Mouse (Mus musculus) MEL (cell line): ENCODE results near the gene Gm960. TPM values are rescaled to one million over a fixed set of nuclear protein-coding genes. Genes with fewer than 3 reads are reported as not detected.

Experiments
- DNase-seq: peaks from one replicate; pipeline ENCODE4 v3.0.0; 2011; ENCODE audit warnings: low read depth, low spot score
- H3K27ac ChIP-seq: 2 replicates; pipeline ENCODE4 v1.5.1; 2012; ENCODE audit warnings: low read depth, mild to moderate bottlenecking, control low read depth, low read length, moderate library complexity; ENCODE audit not compliant: control insufficient read depth
- H3K27me3 ChIP-seq, 2 experiments: fragments of 150-350 bp in 1 of 2; sonication (generic) in 1 of 2; 2 replicates each; pipeline ENCODE4 v1.6.1; 2012; ENCODE audit warnings: low read length in 2 of 2, mild to moderate bottlenecking in 2 of 2, improper control_type of control experiment in 1 of 2, moderate library complexity in 1 of 2; ENCODE audit not compliant: insufficient read depth in 2 of 2, control insufficient read depth in 1 of 2
- H3K36me3 ChIP-seq, 2 experiments: 2 replicates each; pipeline ENCODE4 v1.6.1; 2012 to 2014; ENCODE audit warnings: low read length in 2 of 2, improper control_type of control experiment in 1 of 2, inconsistent platforms in 1 of 2, mild to moderate bottlenecking in 1 of 2; ENCODE audit not compliant: insufficient read depth in 2 of 2, control insufficient read depth in 1 of 2
- H3K4me1 ChIP-seq, 2 experiments: fragments of 150-350 bp in 1 of 2; sonication (generic) in 1 of 2; 2 replicates each; pipeline ENCODE4 v1.6.1; 2012; ENCODE audit warnings: low read length in 2 of 2, improper control_type of control experiment in 1 of 2, mild to moderate bottlenecking in 1 of 2; ENCODE audit not compliant: insufficient read depth in 2 of 2, control insufficient read depth in 1 of 2
- H3K4me3 ChIP-seq, 2 experiments: fragments of 150-350 bp in 1 of 2; sonication (generic) in 1 of 2; 2 replicates each; pipeline ENCODE4 v1.5.1; 2012; ENCODE audit warnings: low read depth in 2 of 2, low read length in 2 of 2, mild to moderate bottlenecking in 2 of 2, moderate library complexity in 2 of 2, control low read depth in 1 of 2, improper control_type of control experiment in 1 of 2; ENCODE audit not compliant: control insufficient read depth in 1 of 2, insufficient read depth in 1 of 2
- H3K79me2 ChIP-seq: 2 replicates; pipeline ENCODE4 v1.6.1; 2012; ENCODE audit warnings: mild to moderate bottlenecking, low read length, moderate library complexity; ENCODE audit not compliant: control insufficient read depth, poor library complexity, insufficient read depth
- H3K9ac ChIP-seq: 2 replicates; pipeline ENCODE4 v1.6.1; 2012; ENCODE audit warnings: low read depth, mild to moderate bottlenecking, control low read depth, low read length, moderate library complexity; ENCODE audit not compliant: control insufficient read depth, poor library complexity, severe bottlenecking
- H3K9me3 ChIP-seq: fragments of 150-350 bp; sonication (generic); replicated peaks from 2 replicates; pipeline ENCODE4 v1.6.1; 2012; ENCODE audit warnings: mild to moderate bottlenecking, low read length, improper control_type of control experiment, moderate library complexity; ENCODE audit not compliant: insufficient read depth
- BHLHE40 ChIP-seq: IDR thresholded peaks from 2 replicates; pipeline ENCODE4 v1.6.1; 2012; ENCODE audit warnings: low read depth, mild to moderate bottlenecking, inconsistent platforms, low read length, improper control_type of control experiment, borderline replicate concordance
- CHD1 ChIP-seq: IDR thresholded peaks from 2 replicates; pipeline ENCODE4 v1.6.1; 2012; ENCODE audit warnings: low read depth, mild to moderate bottlenecking, inconsistent platforms, low read length, improper control_type of control experiment
- E2F4 ChIP-seq: IDR thresholded peaks from 2 replicates; pipeline ENCODE4 v1.6.1; 2011; ENCODE audit warnings: low read depth, low read length, improper control_type of control experiment, borderline replicate concordance
- EP300 ChIP-seq, 2 experiments: IDR thresholded peaks; 2 replicates each; pipeline ENCODE4 v1.6.1; 2011; ENCODE audit warnings: improper control_type of control experiment in 2 of 2, low read length in 2 of 2, low read depth in 1 of 2, mild to moderate bottlenecking in 1 of 2
- GABPA ChIP-seq: IDR thresholded peaks from 2 replicates; pipeline ENCODE4 v1.6.1; 2012; ENCODE audit warnings: low read depth, mild to moderate bottlenecking, inconsistent platforms, low read length, improper control_type of control experiment, moderate library complexity
- GATA1 ChIP-seq: IDR thresholded peaks from 2 replicates; pipeline ENCODE4 v1.6.1; 2011; ENCODE audit warnings: low read depth, low read length, improper control_type of control experiment
- HCFC1 ChIP-seq: IDR thresholded peaks from 2 replicates; pipeline ENCODE4 v1.6.1; 2012; ENCODE audit warnings: low read depth, mild to moderate bottlenecking, inconsistent platforms, low read length, improper control_type of control experiment, moderate library complexity
- JUND ChIP-seq: IDR thresholded peaks from 2 replicates; pipeline ENCODE4 v1.6.1; 2011; ENCODE audit warnings: low read depth, mild to moderate bottlenecking, improper control_type of control experiment, low read length
- KAT2A ChIP-seq: conservative IDR thresholded peaks from 2 replicates; pipeline ENCODE4 v1.6.1; 2012; ENCODE audit warnings: low read depth, low read length, improper control_type of control experiment, inconsistent platforms
- MAZ ChIP-seq: IDR thresholded peaks from 2 replicates; pipeline ENCODE4 v1.6.1; 2012; ENCODE audit warnings: low read depth, mild to moderate bottlenecking, inconsistent platforms, low read length, improper control_type of control experiment
- MEF2A ChIP-seq: IDR thresholded peaks from 2 replicates; pipeline ENCODE4 v1.6.1; 2014; ENCODE audit warnings: low read depth, mild to moderate bottlenecking, inconsistent platforms, low read length, improper control_type of control experiment; ENCODE audit not compliant: poor library complexity, insufficient replicate concordance, severe bottlenecking; ENCODE audit errors: extremely low read depth
- MYB ChIP-seq: IDR thresholded peaks from 2 replicates; pipeline ENCODE4 v1.6.1; 2011; ENCODE audit warnings: mild to moderate bottlenecking, low read depth, low read length, improper control_type of control experiment
- MYC ChIP-seq: IDR thresholded peaks from 2 replicates; pipeline ENCODE4 v1.6.1; 2011; ENCODE audit warnings: low read depth, mild to moderate bottlenecking, low read length, improper control_type of control experiment, moderate library complexity
- NELFE ChIP-seq: IDR thresholded peaks from 2 replicates; pipeline ENCODE4 v1.6.1; 2011; ENCODE audit warnings: low read depth, low read length, improper control_type of control experiment
- POLR2AphosphoS2 ChIP-seq: IDR thresholded peaks from 2 replicates; pipeline ENCODE4 v1.6.1; 2011; ENCODE audit warnings: low read length, improper control_type of control experiment
- RCOR1 ChIP-seq: IDR thresholded peaks from 2 replicates; pipeline ENCODE4 v1.6.1; 2012; ENCODE audit warnings: low read depth, mild to moderate bottlenecking, inconsistent platforms, low read length, improper control_type of control experiment
- SMC3 ChIP-seq: IDR thresholded peaks from 2 replicates; pipeline ENCODE4 v1.6.1; 2011; ENCODE audit warnings: low read depth, low read length, improper control_type of control experiment
- TBP ChIP-seq: IDR thresholded peaks from 2 replicates; pipeline ENCODE4 v1.8.0; 2011; ENCODE audit warnings: low read depth, low read length, improper control_type of control experiment
- UBTF ChIP-seq: IDR thresholded peaks from 2 replicates; pipeline ENCODE4 v1.6.1; 2012; ENCODE audit warnings: low read depth, mild to moderate bottlenecking, inconsistent platforms, low read length, improper control_type of control experiment, moderate library complexity, borderline replicate concordance; ENCODE audit not compliant: insufficient read depth
- USF1 ChIP-seq: IDR thresholded peaks from 2 replicates; pipeline ENCODE4 v1.6.1; 2014; ENCODE audit warnings: low read depth, mild to moderate bottlenecking, inconsistent platforms, low read length, improper control_type of control experiment, moderate library complexity
- ZKSCAN1 ChIP-seq: IDR thresholded peaks from 2 replicates; pipeline ENCODE4 v1.6.1; 2012; ENCODE audit warnings: low read depth, mild to moderate bottlenecking, inconsistent platforms, low read length, improper control_type of control experiment, moderate library complexity
- polyA plus RNA-seq, 2 experiments: library from polyadenylated mRNA; stranded (reverse) in 1 of 2; unstranded in 1 of 2; fragments of >175 nt in 1 of 2; fragments of >200 nt in 1 of 2; gene quantifications; 2 replicates each; pipeline versions ENCODE4 v1.2.1 to v1.2.4; 2012; ENCODE audit warnings: low replicate concordance in 2 of 2, low read depth in 1 of 2; ENCODE audit not compliant: insufficient read length in 2 of 2, insufficient read depth in 1 of 2, missing spikeins in 1 of 2
- total RNA-seq: library from RNA; depleted of rRNA; stranded (reverse); fragments of 300-350 nt; gene quantifications from 2 replicates; pipeline ENCODE4 v1.2.3, GENCODE M21; 2012

The Gm960 gene
- total and polyA plus RNA-seq, 3 experiments, result 2.1 to 2.3 TPM; not detected in 1

- no peak for DNase-seq
- Histone ChIP-seq H3K9me3 (no peaks in the 10 kb centered on the region), H3K4me1 (no peaks in the 10 kb centered on the region), H3K36me3 (no peaks in the 10 kb centered on the region), H3K79me2 (no peaks in the 10 kb centered on the region), H3K27me3 (no peaks in the 10 kb centered on the region), H3K4me3 (no peak overlapping the region), H3K9ac (no peak overlapping the region), H3K27ac (no peak overlapping the region)
- TF ChIP-seq POLR2AphosphoS2 (no peak), CHD1 (no peak), KAT2A (no peak), MAZ (no peak), GABPA (no peak), GATA1 (no peak), MYB (no peak), UBTF (no peak)
Observed at GRCm38 (mm10) chr19:4712156-4712780, 13.8 kb upstream of the Gm960 start.

GRCm38 (mm10) chr19:4711601-4712155 lies 13.2 kb upstream of the Gm960 start:
- H3K27me3 ChIP-seq, result no peaks in the 10 kb centered on the region
- no peak overlapping the region for H3K27ac ChIP-seq
- DNase-seq, result no peak
- TF ChIP-seq USF1 (no peak), NELFE (no peak), EP300 (IDR thresholded peaks at IDR 0.05; ENCODE audit: low read depth in 1 of 2, low read length in 2 of 2) (no peak), BHLHE40 (no peak)
- no peaks in the 10 kb centered on the region for H3K36me3 ChIP-seq
- H3K9me3 ChIP-seq, result no peaks in the 10 kb centered on the region
- H3K9ac ChIP-seq, result no peak overlapping the region
- no peak overlapping the region for H3K4me3 ChIP-seq
- H3K4me1 ChIP-seq, result no peaks in the 10 kb centered on the region
- no peaks in the 10 kb centered on the region for H3K79me2 ChIP-seq

- H3K4me3 ChIP-seq, result no peak within 1 kb of the TSS
- no peak within 1 kb of the TSS for H3K27ac ChIP-seq
- no peaks in the 10 kb centered on the region for H3K4me1 ChIP-seq
- no peaks in the 10 kb centered on the region for H3K27me3 ChIP-seq
- H3K9me3 ChIP-seq, result no peaks in the 10 kb centered on the region
- H3K79me2 ChIP-seq, result no peaks in the 10 kb centered on the region
- H3K36me3 ChIP-seq, result no peaks in the 10 kb centered on the region
- TF ChIP-seq E2F4, result no peak
- TF ChIP-seq MYC, result no peak
- no peak for TF ChIP-seq RCOR1
- TF ChIP-seq ZKSCAN1, result no peak
- no peak for TF ChIP-seq TBP
- TF ChIP-seq MYB, result no peak
- no peak for TF ChIP-seq MEF2A
- no peak for TF ChIP-seq EP300 (IDR thresholded peaks at IDR 0.05; ENCODE audit: low read depth in 1 of 2, low read length in 2 of 2)
- no peak for TF ChIP-seq CHD1
- no peak for TF ChIP-seq NELFE
- TF ChIP-seq HCFC1, result no peak
- no peak for TF ChIP-seq USF1
- TF ChIP-seq SMC3, result no peak
- TF ChIP-seq JUND, result no peak
- H3K9ac ChIP-seq, result no peak within 1 kb of the TSS
- no peak for DNase-seq
Observed at GRCm38 (mm10) chr19:4711098-4711600, 12.7 kb upstream of the Gm960 start, which contains the start of gene Sptbn2. Sptbn2 (plus strand) TSS chr19:4711167.
